Mouse (Mus musculus) small intestine, adult 2 months (tissue): ENCODE results near the gene Tnfrsf11a.
"Not testable (repeated sequence)": the region's sequence is repeated elsewhere in the genome, so short reads cannot be mapped to it uniquely, and the experiment has no call there.

Experiments
- CTCF ChIP-seq: fragments of 200-500 bp; IDR thresholded peaks from 2 replicates; pipeline ENCODE4 v1.5.1; 2012; ENCODE audit warnings: low read depth, mild to moderate bottlenecking, control low read depth, inconsistent platforms, low read length, moderate library complexity, mixed read lengths; ENCODE audit not compliant: insufficient replicate concordance, insufficient read length; ENCODE audit errors: extremely low read depth
- POLR2A ChIP-seq: fragments of 200-500 bp; IDR thresholded peaks from 2 replicates; pipeline ENCODE4 v1.6.1; 2012; ENCODE audit warnings: low read depth, mild to moderate bottlenecking, control low read depth, inconsistent platforms, low read length, moderate library complexity

- TF ChIP-seq CTCF, POLR2A: not testable (repeated sequence)
Measured at GRCm38 (mm10) chr1:105766099-105766498, 14.4 kb upstream of the Tnfrsf11a start.
